Mouse (Mus musculus) ovary, postnatal 36 days (tissue): ENCODE results near the gene Large1.
"Not testable (repeated sequence)": the region's sequence is repeated elsewhere in the genome, so short reads cannot be mapped to it uniquely, and the experiment has no call there.

Source experiments
- DNase-seq: peaks from one replicate; pipeline ENCODE4 v3.0.0; 2022; ENCODE audit warnings: low spot score, mixed read lengths

The Large1 gene

DNA sequence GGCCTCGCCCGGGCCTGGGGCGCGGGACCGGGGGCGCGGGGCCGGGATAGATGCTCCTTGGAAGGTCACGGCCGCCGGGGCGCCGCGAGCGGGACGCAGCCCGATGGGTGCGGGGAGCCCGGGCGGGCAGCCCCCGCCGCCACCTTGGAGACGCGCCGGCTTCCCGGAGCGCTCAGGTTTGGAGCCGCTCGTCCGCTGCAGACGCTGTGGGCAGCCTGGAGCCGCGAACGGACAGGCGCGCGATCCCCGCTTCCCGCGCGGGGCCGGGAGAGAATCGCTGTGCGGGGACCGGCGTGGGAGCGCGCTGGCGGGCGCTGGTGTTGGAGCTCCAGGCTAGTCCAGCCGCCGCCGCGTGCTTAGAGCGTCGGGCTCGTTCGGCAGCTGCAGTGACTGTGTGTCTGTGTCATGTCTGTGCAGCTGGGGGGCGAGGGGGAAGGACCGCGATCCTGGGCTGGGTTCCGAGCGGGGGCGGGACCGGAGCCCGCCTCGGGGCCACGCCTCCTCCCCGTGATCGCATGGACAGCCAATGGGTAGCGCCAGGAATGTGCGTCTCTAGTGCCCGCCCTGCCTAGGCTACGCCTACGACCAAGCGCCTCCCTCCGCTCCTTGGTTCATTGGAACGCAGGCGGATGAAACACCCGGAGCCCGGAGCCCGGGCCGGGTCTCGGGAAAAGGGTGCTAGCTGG, at the start of gene Large1:
Large1 (minus strand) TSS at position 433 of the 686 bp plus-strand sequence.
- peak; percentile 97 for DNase-seq

DNA sequence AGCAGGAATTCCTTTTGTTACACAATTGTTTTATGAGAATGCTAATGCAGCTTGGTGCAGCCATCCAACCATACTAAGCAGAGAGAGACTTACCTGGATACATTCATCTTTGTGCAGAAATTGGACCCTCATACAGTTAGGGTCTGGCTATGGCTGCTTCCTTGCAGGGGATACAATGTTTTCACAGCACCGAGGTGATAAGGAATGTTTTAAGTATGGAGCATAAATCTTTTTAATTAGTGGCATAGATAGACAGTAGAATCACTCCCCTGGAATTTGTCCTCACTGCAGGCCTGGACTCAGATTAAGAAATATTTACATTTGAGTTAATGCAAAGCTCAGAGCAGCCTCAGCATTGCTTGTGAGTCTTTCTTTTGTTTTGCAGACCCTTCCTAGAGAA, 47.0 kb upstream of the Large1 start:
- no peak for DNase-seq

DNA sequence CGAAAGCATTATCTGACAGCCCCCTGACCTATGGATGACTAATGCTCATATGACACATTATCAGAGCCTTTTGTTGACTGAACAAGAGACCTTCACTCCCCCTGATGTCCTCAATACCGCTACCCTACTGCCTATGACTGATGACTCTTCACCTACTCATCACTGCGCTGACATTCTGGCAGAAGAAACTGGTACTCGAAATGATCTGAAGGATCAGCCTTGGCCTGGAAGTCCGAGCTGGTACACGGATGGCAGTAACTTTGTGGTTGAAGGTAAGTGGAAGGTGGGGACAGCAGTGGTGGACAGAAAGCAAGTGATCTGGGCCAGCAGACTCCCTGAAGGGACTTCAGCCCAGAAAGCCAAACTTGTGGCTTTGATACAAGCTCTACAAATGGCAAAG, 19.7 kb upstream of the Large1 start:
- DNase-seq: not testable (repeated sequence)

DNA sequence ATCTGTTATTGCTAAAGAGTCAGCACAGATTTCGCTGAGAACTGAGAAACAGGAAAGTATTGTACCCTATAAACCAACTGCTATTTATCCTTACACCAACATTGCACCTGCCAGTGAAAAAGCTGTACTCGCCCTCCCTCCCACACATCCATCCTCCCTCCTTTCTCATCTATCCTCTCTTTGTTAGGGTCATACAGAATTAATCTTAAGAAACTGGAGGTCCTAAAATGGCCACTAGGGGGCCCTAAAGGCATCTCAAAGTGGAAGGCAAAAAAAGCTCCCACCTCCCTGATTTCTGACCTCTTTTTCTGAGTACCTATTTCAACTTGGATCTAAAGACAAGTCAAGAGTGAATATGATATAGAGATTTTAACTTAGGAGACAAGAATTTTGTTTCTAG, 2.6 kb upstream of the Large1 start:
- peak; percentile 6 for DNase-seq

DNA sequence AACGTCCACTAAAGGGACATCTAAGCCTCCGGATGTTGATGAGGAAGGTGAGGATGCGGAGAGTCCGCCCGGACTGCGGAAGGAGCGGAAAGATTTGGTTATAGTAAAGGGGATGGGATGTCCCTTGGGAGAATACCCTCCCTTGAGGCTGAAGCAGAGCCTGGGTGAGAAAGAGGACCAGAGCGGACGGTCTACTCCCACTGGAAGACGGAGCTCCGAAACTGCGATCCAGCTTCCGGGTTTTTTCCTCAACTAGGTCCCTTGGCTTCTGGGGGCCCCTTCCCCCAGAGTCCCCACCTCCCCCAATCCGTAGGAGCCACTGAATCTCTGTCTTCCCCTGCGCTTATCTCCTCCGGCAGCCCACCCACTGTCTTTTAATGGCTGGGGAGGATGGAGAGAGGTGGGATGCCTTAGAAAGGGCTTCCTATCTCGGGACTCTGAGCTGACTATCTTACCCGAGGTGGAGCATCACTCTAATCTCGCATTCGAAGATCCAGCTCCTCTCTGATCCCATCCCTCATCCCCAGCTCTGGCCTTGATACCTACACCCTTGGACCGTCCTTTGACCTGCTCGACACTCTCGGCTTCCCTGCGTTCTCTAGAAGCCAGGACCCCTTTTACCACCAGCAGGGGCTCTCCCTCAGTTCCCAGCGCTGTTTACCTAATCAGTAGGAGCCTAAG, 1.0 kb upstream of the Large1 start:
- peak; percentile 45 for DNase-seq

DNA sequence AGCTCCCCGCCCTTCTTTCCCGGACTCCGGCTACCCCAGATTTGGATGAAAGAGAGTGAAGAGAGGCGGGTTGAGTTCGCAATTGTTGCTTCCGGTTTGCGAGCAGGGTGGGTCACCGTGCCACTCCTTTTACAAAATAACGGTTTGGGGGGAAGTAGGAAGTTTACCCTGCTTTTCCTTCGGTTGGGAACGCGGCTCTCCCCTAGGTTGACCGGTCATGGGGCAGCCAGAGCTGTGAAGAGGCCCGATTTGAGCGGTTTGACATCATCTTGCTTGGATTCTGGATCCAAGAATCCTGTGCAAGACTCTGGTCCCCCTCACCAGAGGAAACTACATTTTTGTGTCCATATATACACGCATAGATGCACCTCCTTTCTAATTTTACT, 447 bp upstream of the Large1 start:
- no peak for DNase-seq

DNA sequence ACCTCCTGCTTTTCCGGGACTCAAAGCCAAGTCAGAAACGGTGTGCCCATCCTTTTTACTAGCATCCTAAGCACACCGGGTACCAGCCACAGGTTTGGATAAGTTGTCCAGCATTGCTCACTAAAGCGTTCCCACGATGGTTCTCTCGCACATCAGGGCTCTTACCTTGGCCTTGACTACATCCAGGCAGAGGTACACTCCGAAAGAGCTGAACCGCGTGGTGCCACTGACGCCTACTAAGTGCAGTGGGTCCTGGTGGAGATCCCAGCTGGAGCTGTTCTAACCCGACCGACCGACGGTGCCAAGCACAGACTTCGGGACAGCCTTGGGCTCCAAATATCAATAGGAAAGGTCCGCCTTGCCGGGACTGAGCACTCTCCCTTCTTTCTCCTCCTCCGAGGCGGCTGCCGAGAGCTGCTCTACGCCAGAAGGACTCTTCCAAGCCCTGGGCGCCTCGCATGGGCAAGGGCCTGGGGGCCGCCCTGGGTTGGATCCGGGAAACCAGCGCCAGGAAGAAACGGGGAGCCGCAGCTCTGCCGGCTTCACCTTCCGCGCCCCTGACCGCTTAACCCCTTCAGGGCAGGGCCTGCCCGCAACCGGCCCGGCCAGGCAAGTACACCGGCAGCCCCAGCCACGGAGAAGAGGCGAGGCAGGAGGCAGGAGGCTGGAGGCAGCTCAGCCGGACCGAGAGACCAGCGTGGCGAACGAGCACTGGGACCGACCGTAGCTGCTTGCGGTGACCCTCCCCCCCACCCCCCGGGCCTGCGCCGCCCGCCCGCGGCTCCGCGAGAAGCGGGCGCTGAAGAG, 836 bp downstream of the Large1 start:
- DNase-seq: peak; percentile 51

DNA sequence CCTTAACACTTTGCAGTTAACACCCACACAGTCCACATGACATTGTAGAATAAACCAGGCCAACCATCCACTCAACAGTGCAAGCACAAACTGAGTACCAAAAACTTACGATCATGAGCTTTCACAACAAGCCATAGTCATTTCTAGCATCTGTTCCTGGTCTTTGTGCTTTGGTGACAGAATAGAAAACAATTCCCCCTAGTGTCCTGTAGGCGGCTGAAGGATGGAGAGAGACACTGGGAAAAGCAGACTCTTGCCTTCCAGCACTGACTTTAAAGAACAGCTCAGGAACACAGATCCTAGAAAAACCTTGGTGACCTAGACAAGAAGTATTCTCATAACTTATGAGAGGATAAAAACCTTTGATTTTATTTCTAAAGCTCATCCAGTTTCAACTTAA, 3.0 kb downstream of the Large1 start:
- no peak for DNase-seq

DNA sequence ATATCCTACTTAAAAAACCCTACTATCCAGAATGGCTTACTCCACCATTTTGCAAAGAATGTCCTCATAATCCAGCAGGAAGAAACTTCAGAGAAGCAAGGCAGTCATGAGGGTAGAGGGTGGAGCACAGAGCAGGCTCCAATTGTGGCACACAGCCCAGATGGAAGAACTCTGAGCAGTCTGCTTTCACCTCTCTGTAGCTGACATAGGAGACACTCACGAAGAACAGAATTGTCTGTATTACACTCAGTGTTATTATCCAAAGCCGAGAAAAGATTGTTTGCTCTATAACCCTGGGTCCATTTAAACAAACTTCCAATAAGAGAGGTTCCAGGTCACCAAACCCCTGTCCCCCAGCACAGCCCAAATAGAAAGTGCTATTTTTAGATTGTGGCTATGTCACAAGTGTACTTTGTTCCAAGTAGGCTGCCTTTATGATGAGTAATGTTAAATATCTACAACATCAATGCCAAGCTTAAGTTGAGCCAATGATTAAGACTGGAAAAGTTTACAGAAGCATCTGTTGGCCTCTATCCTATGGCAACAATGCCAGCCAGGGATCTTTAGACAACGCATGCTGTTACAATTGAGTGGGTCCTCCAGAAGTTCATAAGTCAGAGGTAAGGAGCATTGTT, 10.5 kb downstream of the Large1 start:
- no peak for DNase-seq

DNA sequence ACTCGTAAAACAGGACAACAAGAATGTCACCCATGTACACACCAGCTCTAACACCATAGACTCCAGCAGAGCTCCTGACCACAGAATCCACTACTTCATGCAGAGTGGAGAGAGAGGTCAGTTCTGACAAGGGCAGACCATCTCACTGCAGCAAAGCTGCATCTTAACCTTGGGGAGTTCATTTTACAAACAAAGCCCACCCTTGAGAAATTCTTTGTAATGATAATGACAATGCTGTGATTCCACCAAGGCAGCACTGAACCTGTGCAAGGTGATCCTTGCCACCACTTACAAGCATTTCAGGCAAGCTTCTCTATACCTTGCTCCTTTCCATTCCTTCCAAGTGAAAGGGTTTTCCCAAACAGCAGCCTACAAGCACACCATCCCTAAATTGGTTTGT, 16.5 kb downstream of the Large1 start:
- no peak for DNase-seq

DNA sequence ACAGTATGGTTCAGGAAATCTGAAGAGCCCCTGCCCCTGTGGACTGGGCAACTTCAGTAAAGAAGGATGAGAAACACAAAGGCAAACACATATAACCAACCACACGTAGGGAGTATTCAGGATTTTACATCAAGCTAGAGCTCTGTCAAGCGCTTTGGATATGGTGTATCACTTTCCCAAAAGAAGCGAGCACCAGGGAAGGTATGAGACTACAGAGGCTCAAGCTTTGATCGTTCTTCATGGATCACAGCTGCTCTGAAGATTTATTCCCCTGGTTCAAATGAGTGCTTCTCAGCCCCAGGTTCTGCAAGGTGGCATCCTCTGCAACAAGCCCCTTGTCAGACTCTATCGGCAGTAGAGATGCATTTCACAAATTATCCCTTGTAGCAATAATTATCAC, 24.2 kb downstream of the Large1 start:
- DNase-seq: no peak

DNA sequence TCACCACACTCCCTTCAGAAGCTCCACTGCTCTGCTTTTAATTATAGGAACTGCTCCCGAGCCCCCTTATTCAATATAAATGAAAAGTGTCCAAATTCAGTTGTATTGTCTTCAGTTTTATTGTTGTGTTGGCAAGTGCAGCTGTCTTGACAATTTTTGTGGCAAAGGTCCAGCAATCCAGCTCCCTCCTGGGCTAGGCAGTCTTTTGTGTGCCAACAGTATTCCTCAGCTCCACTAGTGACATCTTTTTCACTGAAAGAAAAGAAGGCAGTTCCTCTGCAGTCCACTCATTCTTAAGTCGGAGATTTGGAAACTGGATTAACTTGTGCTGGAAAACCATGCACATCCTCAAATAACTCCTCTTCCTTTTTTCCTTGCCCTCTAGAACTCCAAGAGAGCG, 25.3 kb downstream of the Large1 start:
- DNase-seq: no peak

DNA sequence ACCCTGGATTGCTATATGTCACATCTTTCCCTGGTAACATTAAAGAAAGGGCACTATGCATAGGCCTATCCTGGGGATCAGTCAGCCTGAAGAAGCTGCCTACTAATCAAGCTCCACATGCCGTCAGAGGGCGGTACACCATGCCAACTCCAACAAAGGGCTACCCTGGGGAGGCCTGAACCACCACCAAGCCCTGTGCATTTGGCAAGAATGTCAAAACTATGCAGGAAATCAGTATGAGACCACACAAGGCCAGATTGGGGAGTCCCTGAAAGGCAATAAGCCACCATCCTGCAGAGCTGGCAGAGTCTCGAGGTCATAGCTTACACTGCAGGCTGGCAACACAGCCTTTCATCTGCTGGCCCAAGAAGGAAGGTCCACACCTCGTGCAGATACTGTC, 28.7 kb downstream of the Large1 start:
- DNase-seq: peak; percentile 17

DNA sequence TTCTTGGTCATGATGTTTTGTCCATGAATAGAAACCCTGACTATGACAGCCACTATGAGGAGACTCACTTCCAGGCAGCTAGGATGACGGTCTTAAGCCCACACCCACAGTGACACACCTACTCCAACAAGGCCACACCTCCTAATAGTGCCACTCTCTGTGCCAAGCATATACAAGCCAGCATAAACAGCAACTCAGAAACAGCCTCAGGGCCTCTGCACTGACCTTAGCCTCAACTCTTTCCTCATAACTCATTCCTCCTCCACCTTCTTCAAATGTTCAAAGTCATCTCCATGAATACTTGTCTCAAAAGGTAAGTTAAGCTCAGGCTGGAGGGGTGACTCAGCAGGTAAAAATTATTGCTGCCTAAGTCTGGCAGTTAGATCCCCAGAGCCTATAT, 29.7 kb downstream of the Large1 start:
- DNase-seq: no peak

DNA sequence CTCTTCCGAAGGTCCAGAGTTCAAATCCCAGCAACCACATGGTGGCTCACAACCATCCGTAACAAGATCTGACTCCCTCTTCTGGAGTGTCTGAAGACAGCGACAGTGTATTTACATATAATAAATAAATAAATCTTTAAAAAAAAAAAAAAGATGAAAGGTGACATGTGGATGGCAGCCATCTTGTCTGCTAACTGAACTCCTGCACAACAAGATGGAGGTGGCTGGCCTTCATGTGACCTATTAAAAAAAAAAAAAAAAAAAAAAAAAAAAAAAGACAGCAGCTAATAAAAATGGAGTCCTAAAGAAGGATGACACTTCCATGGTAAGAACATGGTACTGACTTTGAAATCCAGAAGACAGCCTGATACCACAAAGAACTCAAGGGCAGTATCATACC, 33.8 kb downstream of the Large1 start:
- DNase-seq: not testable (repeated sequence)

DNA sequence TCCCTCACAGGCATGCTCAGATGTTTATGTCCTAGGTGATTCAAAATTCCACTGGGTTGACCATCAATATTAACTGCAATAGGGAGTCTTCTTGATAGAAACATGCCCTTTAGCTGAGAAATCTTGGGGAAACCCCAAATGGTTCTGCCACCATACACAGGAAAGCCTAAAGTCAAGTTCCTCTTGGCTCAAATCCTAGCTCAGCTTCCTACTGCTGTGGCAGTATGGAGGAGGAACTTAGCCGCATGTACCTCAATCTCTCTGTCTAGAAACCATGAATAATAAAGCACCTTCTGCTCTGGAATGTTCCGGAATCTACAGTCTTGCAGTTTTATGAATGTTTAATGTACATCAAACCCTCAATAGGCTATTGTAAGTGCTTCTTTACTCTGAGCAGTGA, 39.4 kb downstream of the Large1 start:
- DNase-seq: no peak

DNA sequence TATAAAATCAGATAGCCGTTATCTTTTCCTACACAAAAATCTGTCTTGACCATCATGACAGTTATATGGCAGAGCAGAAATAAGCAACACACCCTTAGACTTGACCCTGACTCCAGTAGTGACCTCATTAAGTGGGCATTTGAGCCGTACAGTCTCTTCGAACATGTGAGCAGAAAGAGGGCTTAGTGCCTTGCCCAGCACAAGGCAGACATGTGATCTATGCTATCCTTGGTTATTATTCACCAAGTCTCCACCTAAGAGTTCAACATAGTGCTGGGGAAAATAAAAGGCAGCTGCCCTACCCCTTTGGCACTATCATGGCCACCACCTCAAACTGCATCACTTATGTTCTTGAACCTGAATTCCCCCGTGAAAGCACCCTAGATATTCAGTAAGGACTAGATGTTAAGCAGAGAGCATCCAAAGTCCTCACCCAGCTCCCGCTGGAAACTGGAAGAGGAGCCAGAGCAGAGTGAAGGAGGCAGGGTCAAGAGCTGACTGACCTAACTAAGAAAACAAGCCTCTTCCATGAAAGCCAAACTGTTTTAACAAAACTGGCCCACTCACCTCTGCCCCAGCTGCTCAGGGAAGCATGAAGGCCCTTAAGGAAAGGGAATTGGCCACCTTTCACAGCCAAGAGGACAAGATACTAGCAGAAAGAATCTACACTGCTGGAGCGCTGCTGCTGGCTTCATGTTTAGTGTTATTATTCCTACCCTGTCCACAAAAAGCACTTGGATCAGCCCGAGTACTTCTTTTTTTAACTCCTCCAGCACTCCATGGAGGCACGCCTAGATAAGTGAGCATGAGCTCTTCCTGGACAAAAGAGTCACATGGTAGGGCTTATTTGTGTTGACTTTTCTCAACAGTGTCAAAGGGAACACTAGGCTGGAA, 40.4 kb downstream of the Large1 start:
- no peak for DNase-seq

DNA sequence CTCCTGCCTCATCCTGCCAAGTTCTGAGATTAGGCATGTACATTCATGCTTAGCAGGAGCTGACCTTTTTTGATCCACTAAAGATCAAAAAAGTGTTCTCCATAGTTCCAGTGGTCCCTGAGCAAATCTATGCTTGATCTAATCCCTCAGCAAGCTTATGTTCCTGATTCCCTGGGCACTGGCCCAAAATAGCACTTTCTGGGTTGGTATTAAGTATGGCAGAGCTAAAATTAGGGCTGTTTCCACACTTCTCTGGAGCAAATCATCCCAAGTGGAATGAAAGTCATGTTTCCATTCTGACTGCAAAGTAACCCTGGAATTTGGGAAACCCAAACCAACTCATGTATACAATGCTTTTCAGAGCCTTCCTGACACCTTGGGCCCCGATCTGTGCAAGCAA, 42.9 kb downstream of the Large1 start:
- no peak for DNase-seq

DNA sequence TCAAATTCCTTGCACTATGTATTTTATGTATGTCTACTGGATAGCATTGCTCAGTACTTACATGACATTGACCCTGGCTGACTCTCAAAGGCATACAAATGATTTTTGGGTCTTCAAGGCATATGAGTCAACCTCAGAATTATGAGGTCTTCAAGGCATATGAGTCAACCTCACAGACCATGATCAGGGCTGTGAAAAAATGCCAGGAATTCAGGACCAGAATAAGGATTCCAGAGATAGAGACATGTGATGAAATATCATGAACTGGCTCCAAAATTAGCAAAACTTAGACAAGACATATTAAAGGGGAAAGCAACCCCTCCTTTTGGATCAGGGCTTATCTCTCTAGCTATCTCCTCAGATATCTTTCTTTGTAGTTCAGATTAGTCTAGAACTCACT, 43.3 kb downstream of the Large1 start:
- DNase-seq: no peak

DNA sequence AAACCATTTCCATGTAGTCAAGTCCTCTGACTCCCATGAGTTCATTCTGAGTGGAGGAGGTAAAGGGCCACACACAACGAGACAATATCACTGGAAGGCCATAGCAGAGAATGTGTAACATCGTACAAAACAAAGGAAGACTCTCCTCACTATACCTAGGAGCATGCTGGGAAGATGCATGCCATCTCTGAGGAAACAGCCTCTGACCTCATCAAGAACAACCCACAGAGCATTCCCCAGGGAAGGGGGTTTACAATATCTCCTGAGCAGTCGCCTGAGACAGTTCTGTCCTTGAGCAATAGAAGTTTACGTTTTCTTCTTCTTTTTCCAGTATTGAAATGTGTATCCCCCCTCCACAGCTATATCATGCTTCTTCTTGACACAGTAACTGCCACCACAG, 49.4 kb downstream of the Large1 start:
- DNase-seq: no peak

DNA sequence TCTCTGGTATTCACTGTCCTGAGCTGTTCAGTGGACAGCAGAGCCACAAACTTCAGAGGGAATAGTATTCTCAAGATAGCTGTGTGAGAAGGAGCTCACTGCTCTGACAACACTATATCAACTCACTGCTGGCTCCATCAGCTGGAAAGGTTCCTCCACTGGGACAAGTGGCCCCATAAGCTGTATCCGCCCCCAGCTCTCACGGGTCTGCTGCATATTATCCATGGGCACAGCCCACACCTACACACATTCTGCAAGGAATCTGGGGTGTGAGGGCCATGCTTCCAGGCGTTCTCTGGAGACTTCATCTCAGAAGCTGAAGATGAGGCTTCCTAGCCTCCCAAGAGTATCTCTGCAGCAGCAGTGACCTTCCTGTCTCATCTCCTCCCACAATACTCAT, 50.4 kb downstream of the Large1 start:
- DNase-seq: no peak

DNA sequence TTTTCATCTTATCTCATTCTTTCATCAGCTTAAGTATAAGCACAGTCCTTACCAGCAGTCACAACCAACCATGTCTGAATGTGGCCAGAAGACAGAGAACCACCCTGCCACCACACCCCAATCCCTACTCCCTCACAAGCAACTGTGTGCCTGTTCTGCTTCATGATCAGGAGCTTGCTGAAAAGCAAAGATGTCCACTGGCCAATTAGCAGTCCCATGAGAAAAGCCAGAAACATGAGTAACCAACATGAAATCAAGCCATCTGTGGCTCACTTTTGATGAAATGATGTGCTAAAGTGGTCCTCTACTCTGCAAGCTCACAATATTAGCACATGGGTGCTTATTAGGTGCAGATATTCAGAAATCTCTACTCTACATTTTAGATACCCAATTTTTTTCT, 57.8 kb downstream of the Large1 start:
- no peak for DNase-seq
